Mouse (Mus musculus) neutrophil, adult 5-6 weeks (primary cell): ENCODE data around the gene Gm1330. TPM values are rescaled to one million over a fixed set of nuclear protein-coding genes. Genes with fewer than 3 reads are reported as not detected.
"Not testable (repeated sequence)": the region's sequence is repeated elsewhere in the genome, so short reads cannot be mapped to it uniquely, and the experiment has no call there.

ENCODE experiments used
- ATAC-seq: fragments of 151-379, 151-347 bp; 2 replicates; pipeline ENCODE4 v1.8.0; 2017; ENCODE audit warnings: mild to moderate bottlenecking, moderate TSS enrichment; ENCODE audit not compliant: insufficient number of reproducible peaks, poor library complexity, low FRiP score, severe bottlenecking; ENCODE audit errors: extremely low read depth
- total RNA-seq: library from RNA; stranded (forward); fragments of 200-1000 nt; gene quantifications from 2 replicates; pipeline ENCODE4 v1.2.3, GENCODE M21; 2017

Gene Gm1330
- total RNA-seq = not detected in 2 replicates

DNA sequence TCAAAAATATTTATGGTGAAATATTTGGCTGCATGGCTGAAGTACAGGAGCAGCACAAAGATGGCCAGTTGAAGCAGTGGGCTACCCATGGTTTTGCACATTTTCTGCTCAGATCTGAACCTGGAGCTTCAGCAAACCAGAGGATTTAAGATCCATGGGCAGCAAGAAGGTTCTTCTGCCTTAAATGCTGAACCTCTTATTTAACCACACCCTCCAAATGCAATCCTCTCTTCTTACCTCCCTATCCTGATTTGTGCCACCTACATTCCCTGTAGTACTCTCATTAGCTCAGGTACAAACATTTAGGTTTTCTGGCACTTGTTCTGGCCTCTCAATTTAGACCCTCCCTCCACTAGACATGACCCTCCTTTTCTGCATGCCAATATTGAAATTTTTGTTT, at the start of gene Gm1330:
Gene Gm1330, minus strand, starts transcription at position 101 of the 400 bp plus-strand sequence.
- ATAC-seq = no peak

DNA sequence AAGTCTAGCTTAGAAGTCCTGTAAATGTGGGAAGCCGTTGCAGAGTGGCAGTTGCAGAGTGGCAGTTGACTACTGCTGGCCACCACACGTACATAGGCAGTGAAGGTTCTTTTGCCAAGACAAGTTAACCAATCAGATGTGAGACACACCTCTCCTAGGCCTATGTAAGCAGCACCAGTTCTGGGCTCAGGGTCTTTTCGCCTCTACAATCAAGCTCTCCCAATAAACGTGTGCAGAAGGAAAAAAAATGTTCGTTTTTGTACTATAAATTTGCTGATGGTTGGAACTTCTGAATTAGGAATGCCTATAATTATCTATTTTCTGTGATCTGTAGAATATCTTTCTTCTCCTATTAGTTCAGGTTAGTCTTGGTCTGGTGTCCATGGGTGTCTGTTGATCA, 14.1 kb upstream of the Gm1330 start, which contains the start of gene Gm10750:
Gene Gm10750, minus strand, starts transcription at position 101 of the 400 bp plus-strand sequence.
- ATAC-seq = not testable (repeated sequence)

- ATAC-seq = no peak
Observed at GRCm38 (mm10) chr2:149004826-149005225, 1.8 kb upstream of the Gm1330 start.

GRCm38 (mm10) chr2:148995133-148995532, 7.9 kb downstream of the Gm1330 start:
- no peak for ATAC-seq

Other genes with a start within 250 kb of the Gm1330 start
- not detected in 2 replicates for gene Cst11, start 231.8 kb downstream of the Gm1330 start, total RNA-seq
- not detected in 2 replicates for gene 8030411F24Rik, start 221.2 kb downstream of the Gm1330 start, total RNA-seq
- gene Cst12, start 213.9 kb downstream of the Gm1330 start, total RNA-seq = not detected in 2 replicates
- gene Cst8, start 204.5 kb downstream of the Gm1330 start, total RNA-seq = not detected in 2 replicates
- not detected in 2 replicates for gene Cst13, start 183.2 kb downstream of the Gm1330 start, total RNA-seq
- not detected in 2 replicates for gene Cst9, start 168.1 kb downstream of the Gm1330 start, total RNA-seq
- gene 9230104L09Rik, start 138.2 kb downstream of the Gm1330 start, total RNA-seq = not detected in 2 replicates
- 355 and 365 TPM in 2 replicates for gene Cst3, start 127.6 kb downstream of the Gm1330 start, total RNA-seq
- gene Gm10750, start 14.0 kb upstream of the Gm1330 start, total RNA-seq = not detected in 2 replicates